Mouse (Mus musculus): ENCODE data around the gene Gm5930.
"Not testable (repeated sequence)": the region's sequence is repeated elsewhere in the genome, so short reads cannot be mapped to it uniquely, and the experiment has no call there.

Gene Gm5930

DNA sequence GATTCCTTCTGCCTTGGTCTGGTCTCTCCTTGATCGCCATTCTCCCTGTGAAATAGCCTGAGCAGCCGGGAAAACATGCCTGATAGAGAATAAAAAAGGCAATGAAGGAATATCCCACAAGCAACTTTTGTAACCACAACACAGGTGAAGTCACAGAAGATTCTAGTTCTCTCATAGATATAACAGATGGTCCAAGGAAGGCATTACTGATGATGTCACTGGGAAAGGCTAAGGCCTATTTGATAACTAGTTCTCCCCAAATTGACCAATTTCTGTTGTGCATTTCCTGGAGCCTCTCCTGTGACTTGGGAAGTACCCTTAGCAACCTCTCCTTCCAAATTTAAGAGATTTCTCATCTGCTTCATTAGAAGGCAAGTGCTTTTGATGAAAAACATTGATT is at the start of gene Gm5930:
Gene Gm5930 (minus strand): TSS at position 101 of the 400 bp plus-strand sequence.
- DNase-seq = not testable (repeated sequence)

- not testable (repeated sequence) for DNase-seq
Observed at GRCm38 (mm10) chr14:44384233-44384632, 45.8 kb upstream of the Gm5930 start.

DNA sequence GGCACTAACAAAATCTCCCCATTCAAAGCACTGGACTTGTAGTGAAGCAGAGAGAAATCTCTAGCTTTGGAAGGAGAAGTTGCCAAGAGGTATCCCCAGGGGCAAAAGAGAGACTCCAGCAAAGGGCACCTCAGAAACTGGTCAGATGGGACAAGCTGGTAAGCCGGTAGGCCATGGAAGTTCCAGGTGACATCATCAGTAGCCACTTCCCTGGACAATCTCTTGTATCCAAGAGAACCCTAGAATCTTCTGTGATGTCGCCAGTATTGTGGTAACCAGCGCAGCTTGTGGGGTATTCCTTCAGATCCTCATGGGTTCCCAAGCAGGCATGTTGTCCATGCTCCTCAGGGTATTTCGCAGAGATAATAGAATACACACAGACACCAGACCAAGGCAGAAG is 26.7 kb upstream of the Gm5930 start, which contains the start of gene Gm8229:
Gene Gm8229 (plus strand): TSS at position 301 of the 400 bp plus-strand sequence.
- not testable (repeated sequence) for DNase-seq

GRCm38 (mm10) chr14:44362301-44362700 is 23.9 kb upstream of the Gm5930 start:
- not testable (repeated sequence) for DNase-seq

DNA sequence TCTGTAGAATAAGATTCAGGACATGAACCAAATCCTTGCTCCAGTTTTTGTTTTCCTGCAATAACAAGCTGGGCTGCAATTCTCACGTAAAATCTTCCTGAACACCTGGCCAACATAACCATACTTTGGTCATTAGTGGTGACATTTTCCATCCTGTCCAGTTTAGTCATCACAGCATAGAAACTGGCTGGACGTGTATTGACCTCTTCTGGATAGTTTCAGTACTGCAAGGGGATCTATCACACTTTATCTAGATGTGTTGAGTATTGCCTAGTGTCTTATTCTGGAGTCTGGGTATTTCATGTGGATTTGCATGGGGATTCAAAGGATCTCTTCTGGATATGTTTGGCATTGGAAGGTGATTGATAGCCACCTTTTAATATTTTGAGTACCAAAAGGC is 23.0 kb upstream of the Gm5930 start:
- DNase-seq = not testable (repeated sequence)

GRCm38 (mm10) chr14:44312049-44312448 is 26.3 kb downstream of the Gm5930 start:
- DNase-seq = not testable (repeated sequence)

DNA sequence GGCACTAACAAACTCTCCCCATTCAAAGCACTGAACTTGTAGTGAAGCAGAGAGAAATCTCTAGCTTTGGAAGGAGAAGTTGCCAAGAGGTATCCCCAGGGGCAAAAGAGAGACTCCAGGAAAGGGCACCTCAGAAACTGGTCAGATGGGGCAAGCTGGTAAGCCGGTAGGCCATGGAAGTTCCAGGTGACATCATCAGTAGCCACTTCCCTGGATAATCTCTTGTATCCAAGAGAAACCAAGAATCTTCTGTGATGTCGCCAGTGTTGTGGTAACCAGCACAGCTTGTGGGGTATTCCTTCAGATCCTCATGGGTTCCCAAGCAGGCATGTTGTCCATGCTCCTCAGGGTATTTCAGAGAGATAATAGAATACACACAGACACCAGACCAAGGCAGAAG is 53.1 kb downstream of the Gm5930 start, which contains the start of gene Gm8220:
Gene Gm8220 (plus strand): TSS at position 301 of the 400 bp plus-strand sequence.
- DNase-seq = not testable (repeated sequence)

Data from lung, adult 18-20 months (tissue).